Mouse (Mus musculus): ENCODE data around the gene Klf7. TPM values are rescaled to one million over a fixed set of nuclear protein-coding genes. Genes with fewer than 3 reads are reported as not detected.

The Klf7 gene
- polyA plus RNA-seq, 1 experiment from 2014 or later: 27.0 TPM

- Histone ChIP-seq H3K9me3 (replicated peaks) (no peaks in the 10 kb centered on the region), H3K27ac (replicated peaks) (no peak overlapping the region), H3K4me3 (replicated peaks) (no peak overlapping the region), H3K4me1 (peaks cover 7% of the 10 kb centered on the region; the same call in 1 of the 2 replicates), H3K27me3 (no peaks in the 10 kb centered on the region), H3K36me3 (no peaks in the 10 kb centered on the region), H3K9ac (no peak overlapping the region), H3K4me2 (replicated peaks) (no peak overlapping the region)
- ATAC-seq (ENCODE audit: insufficient number of reproducible peaks, low FRiP score, low TSS enrichment, low read depth): peak; percentile 77
- 27% methylated on average over 4 of the region's 4 CpGs for whole genome bisulfite sequencing
Measured at GRCm38 (mm10) chr1:63995828-63996227, 126.3 kb downstream of the Klf7 start.

DNA sequence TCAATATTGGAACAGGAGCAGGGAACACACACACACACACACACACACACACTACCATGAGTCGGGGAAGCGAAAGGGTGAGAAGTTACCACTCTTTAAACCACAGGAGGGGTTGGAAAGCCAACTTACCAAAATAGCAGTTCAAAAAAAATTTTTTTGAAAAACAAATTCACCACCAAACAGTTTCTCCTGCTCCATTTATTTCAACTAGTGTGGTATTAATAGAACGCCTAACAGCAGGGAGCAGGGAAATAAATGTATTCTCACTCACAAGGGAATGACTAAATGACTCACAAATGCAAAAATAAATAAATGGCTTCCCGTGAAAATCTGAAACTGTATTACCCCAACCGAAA, 127.0 kb downstream of the Klf7 start:
- no peak overlapping the region for H3K4me2 ChIP-seq (replicated peaks)
- no peak for ATAC-seq (ENCODE audit: insufficient number of reproducible peaks, low FRiP score, low TSS enrichment, low read depth)
- H3K9ac ChIP-seq: no peak overlapping the region
- no peaks in the 10 kb centered on the region for H3K27me3 ChIP-seq
- H3K9me3 ChIP-seq (replicated peaks): no peaks in the 10 kb centered on the region
- H3K4me3 ChIP-seq (replicated peaks): no peak overlapping the region
- peaks cover 7% of the 10 kb centered on the region; the same call in 1 of the 2 replicates for H3K4me1 ChIP-seq
- H3K36me3 ChIP-seq: no peaks in the 10 kb centered on the region
- H3K27ac ChIP-seq (replicated peaks): no peak overlapping the region
- WGBS: 54% methylated on average over 5 of the region's 5 CpGs

GRCm38 (mm10) chr1:63994248-63995136, 127.6 kb downstream of the Klf7 start:
- no peak overlapping the region for H3K4me3 ChIP-seq (replicated peaks)
- H3K9ac ChIP-seq: no peak overlapping the region
- H3K4me1 ChIP-seq: peaks cover 7% of the 10 kb centered on the region; the same call in 1 of the 2 replicates
- H3K36me3 ChIP-seq: no peaks in the 10 kb centered on the region
- H3K27ac ChIP-seq (replicated peaks): no peak overlapping the region
- H3K4me2 ChIP-seq (replicated peaks): no peak overlapping the region
- H3K9me3 ChIP-seq (replicated peaks): no peaks in the 10 kb centered on the region
- H3K27me3 ChIP-seq: no peaks in the 10 kb centered on the region
- 20% methylated on average over 19 of the region's 19 CpGs for WGBS
- ATAC-seq (ENCODE audit: insufficient number of reproducible peaks, low FRiP score, low TSS enrichment, low read depth): no peak; the same call in 1 of the 2 replicates

DNA sequence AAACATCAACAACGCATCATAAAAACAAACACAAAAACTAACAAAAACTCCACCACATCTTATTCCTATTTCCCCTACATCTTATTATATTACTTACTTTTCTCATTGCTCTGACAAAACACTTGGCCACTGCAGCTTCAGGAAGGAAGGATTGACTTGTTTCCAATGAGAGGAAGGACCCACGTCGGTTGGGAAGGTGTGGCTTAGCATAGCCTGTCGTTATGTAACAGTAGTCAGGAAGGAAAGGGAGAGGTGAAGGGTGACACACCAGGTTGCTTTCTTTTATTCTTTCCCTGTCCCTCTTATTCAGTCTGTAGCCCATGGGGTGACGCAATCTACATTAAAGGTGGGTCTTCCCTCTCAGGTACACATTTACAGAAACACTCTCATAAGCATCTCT, 129.6 kb downstream of the Klf7 start:
- no peaks in the 10 kb centered on the region for H3K27me3 ChIP-seq
- no peak overlapping the region for H3K4me3 ChIP-seq (replicated peaks)
- H3K27ac ChIP-seq (replicated peaks): no peak overlapping the region
- WGBS: 71% methylated on average over 5 of the region's 5 CpGs
- H3K4me2 ChIP-seq (replicated peaks): no peak overlapping the region
- H3K9me3 ChIP-seq (replicated peaks): no peaks in the 10 kb centered on the region
- H3K4me1 ChIP-seq: peaks cover 7% of the 10 kb centered on the region; the same call in 1 of the 2 replicates
- no peaks in the 10 kb centered on the region for H3K36me3 ChIP-seq
- no peak for ATAC-seq (ENCODE audit: insufficient number of reproducible peaks, low FRiP score, low TSS enrichment, low read depth)
- no peak overlapping the region for H3K9ac ChIP-seq

- H3K4me2 ChIP-seq (replicated peaks): no peak overlapping the region
- WGBS: 91% methylated on average over 6 of the region's 6 CpGs
- no peaks in the 10 kb centered on the region for H3K9me3 ChIP-seq (replicated peaks)
- H3K27ac ChIP-seq (replicated peaks): no peak overlapping the region
- no peak overlapping the region for H3K4me3 ChIP-seq (replicated peaks)
- no peak overlapping the region for H3K9ac ChIP-seq
- H3K27me3 ChIP-seq: no peaks in the 10 kb centered on the region
- no peak for ATAC-seq (ENCODE audit: insufficient number of reproducible peaks, low FRiP score, low TSS enrichment, low read depth)
- H3K36me3 ChIP-seq: no peaks in the 10 kb centered on the region
- H3K4me1 ChIP-seq: peaks cover 7% of the 10 kb centered on the region; the same call in 1 of the 2 replicates
Measured at GRCm38 (mm10) chr1:63990416-63990815, 131.7 kb downstream of the Klf7 start.

DNA sequence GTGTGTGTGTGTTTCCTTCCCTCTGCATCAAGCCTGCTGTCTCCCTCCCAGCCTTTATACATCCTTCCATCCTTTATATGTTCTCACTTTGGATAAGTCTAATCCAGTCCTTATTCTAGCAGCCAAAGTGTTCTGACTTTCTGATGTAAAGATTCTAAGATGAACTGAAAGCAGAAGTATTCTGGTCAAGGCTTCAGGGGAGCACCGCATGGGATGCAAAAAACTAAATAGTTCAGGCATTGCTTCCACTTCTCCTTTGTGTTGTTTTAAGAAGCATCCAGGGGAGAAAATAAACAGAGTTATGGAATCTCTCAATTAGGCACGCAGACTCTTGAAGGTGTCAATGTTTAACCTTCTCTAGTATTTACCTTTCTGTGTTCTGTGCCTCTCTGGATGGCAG, 141.3 kb downstream of the Klf7 start:
- Histone ChIP-seq H3K9ac (no peak overlapping the region), H3K27me3 (no peaks in the 10 kb centered on the region), H3K27ac (replicated peaks) (no peak overlapping the region), H3K9me3 (replicated peaks) (no peaks in the 10 kb centered on the region), H3K4me3 (replicated peaks) (no peak overlapping the region), H3K4me2 (replicated peaks) (no peak overlapping the region), H3K4me1 (no peaks in the 10 kb centered on the region), H3K36me3 (no peaks in the 10 kb centered on the region)
- ATAC-seq (ENCODE audit: insufficient number of reproducible peaks, low FRiP score, low TSS enrichment, low read depth): no peak
- 70% methylated on average over 2 of the region's 2 CpGs for WGBS

Small RNA genes lying within 50 kb of the gene (microRNA-seq; reads per million reads assigned to microRNA genes)
- gene Mir6899 (ENCODE audit: borderline number of aligned reads): not detected

Measured in embryonic facial prominence, embryonic 15.5 days (tissue).